Mouse (Mus musculus) heart, adult 2 months (tissue): ENCODE data around the gene Pkhd1.

Experiments
- CTCF ChIP-seq: fragments of 200-600 bp; IDR thresholded peaks from 2 replicates; pipeline ENCODE4 v1.8.1; 2022; ENCODE audit warnings: antibody characterized with exemption, mild to moderate bottlenecking, moderate library complexity
- EP300 ChIP-seq: fragments of 200-500 bp; IDR thresholded peaks from 2 replicates; pipeline ENCODE4 v1.6.1; 2011; ENCODE audit warnings: low read depth, low read length, control low read depth; ENCODE audit not compliant: insufficient read depth
- POLR2A ChIP-seq: fragments of 200-500 bp; IDR thresholded peaks from 2 replicates; pipeline ENCODE4 v1.6.1; 2011; ENCODE audit warnings: mild to moderate bottlenecking, low read depth, low read length, control low read depth; ENCODE audit not compliant: insufficient read depth

DNA sequence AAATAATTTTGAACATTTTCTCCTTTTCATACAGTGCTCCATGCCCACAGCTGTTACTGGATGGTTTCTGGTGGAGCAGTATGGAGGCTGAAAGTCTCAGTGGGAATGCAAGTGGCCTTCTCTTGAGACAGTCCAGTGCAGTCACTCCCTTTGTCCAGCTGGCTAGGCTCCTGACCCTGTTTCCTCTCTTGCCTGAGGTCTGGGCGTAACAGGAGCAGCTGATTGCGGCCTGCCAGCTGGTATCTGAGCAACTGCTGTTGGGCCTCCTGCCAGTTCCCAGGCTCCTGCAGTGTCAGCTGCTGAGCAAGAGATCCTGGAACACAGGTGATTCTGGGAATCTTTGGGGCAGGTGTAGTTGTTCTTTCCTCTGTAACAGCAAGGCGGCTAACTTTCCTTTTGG, 559.6 kb downstream of the Pkhd1 start:
- TF ChIP-seq POLR2A, result no peak
- TF ChIP-seq CTCF, result no peak
- TF ChIP-seq EP300, result no peak
